Mouse (Mus musculus): ENCODE data around the gene Lhpp. TPM values are rescaled to one million over a fixed set of nuclear protein-coding genes. Genes with fewer than 3 reads are reported as not detected.

The Lhpp gene
- polyA plus RNA-seq, 1 experiment = 26.7 TPM

DNA sequence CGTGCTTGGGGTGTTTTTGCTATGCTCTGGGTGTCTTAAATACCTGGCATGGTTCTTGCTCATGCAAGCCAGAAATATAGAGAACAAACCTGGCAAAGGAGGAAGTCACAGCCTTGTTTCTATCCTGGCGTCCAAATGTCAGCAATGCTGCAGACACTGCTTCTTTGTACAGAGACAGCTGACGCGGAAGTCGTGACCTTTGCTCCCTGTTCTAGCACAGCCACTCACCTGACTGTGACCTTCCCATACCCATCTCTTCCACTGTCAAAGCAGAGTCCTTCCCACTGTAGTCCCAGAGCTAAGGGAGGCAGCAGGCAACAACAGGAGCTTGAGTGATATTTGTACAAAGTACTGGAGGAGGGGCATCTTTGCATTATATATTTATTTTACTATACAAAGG is 20.8 kb upstream of the Lhpp start:
- Histone ChIP-seq H3K4me3 (replicated peaks; ENCODE audit: insufficient read depth, low read depth, low read length) (no peak overlapping the region), H3K27me3 (ENCODE audit: control insufficient read depth, insufficient read depth, low read length) (no peaks in the 10 kb centered on the region), H3K4me1 (ENCODE audit: control insufficient read depth, insufficient read depth, low read length) (peaks cover 2% of the 10 kb centered on the region; the same call in 1 of the 2 replicates), H3K27ac (ENCODE audit: insufficient read depth, low read length) (no peak overlapping the region)
- TF ChIP-seq POLR2A (IDR thresholded peaks at IDR 0.05; ENCODE audit: borderline replicate concordance, insufficient read depth, low read length) (no peak), CTCF (IDR thresholded peaks at IDR 0.05; ENCODE audit: borderline replicate concordance, insufficient read depth, low read depth, low read length) (no peak)
- WGBS = 46% methylated on average over 5 of the region's 5 CpGs
- no peak for DNase-seq

DNA sequence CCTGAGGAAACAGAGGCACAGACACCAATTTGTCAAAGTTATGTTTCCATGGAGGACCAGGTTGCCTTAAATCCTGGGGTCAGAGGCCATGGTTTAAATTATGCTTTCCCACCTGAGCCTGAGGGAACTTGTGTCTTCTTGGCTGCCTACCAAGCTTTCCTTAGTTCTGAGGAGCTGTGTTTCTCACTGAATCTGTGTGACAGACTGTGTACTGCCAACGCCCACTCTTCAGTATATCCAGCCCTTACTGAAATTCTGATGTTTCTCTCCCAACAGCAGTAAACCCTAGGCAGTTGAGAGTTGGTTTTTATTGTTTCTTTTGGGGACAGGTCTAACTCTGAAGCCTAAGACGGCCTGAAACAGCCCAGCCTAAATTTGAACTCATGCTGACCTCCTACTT is 16.7 kb upstream of the Lhpp start:
- Histone ChIP-seq H3K27me3 (ENCODE audit: control insufficient read depth, insufficient read depth, low read length) (peaks cover 2% of the 10 kb centered on the region; the same call in 1 of the 2 replicates), H3K4me1 (ENCODE audit: control insufficient read depth, insufficient read depth, low read length) (peaks cover 2% of the 10 kb centered on the region; the same call in 1 of the 2 replicates), H3K27ac (ENCODE audit: insufficient read depth, low read length) (no peak overlapping the region), H3K4me3 (replicated peaks; ENCODE audit: insufficient read depth, low read depth, low read length) (no peak overlapping the region)
- TF ChIP-seq POLR2A (IDR thresholded peaks at IDR 0.05; ENCODE audit: borderline replicate concordance, insufficient read depth, low read length) (no peak), CTCF (IDR thresholded peaks at IDR 0.05; ENCODE audit: borderline replicate concordance, insufficient read depth, low read depth, low read length) (no peak)
- DNase-seq = no peak
- 83% methylated on average over 2 of the region's 2 CpGs for WGBS

DNA sequence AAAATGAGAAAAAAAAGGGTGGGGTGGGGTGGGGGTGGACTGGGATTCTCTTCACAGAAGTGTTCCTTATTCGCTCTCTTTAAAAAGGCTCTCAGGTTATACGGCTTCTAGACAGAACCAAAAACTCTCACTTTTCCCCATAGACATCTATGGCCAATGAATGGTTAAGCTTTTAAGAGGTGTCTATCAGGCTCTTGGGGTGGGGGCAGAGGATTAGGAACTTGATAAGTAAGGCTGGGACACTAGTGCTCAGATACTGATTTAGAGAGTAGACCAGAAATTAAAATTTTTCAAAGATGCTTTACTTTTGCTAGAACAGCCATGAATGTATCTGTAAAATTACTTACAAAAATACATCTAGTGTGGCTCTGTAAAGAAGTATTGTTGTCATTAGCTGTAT is 16.1 kb upstream of the Lhpp start:
- no peak overlapping the region for H3K4me3 ChIP-seq (replicated peaks; ENCODE audit: insufficient read depth, low read depth, low read length)
- TF ChIP-seq POLR2A (IDR thresholded peaks at IDR 0.05; ENCODE audit: borderline replicate concordance, insufficient read depth, low read length) (no peak), CTCF (IDR thresholded peaks at IDR 0.05; ENCODE audit: borderline replicate concordance, insufficient read depth, low read depth, low read length) (no peak)
- no peak overlapping the region for H3K27ac ChIP-seq (ENCODE audit: insufficient read depth, low read length)
- H3K27me3 ChIP-seq (ENCODE audit: control insufficient read depth, insufficient read depth, low read length) = peaks cover 5% of the 10 kb centered on the region; the same call in 1 of the 2 replicates
- no peak for DNase-seq
- 96% methylated on average over 2 of the region's 2 CpGs for WGBS
- peaks cover 5% of the 10 kb centered on the region; the same call in 1 of the 2 replicates for H3K4me1 ChIP-seq (ENCODE audit: control insufficient read depth, insufficient read depth, low read length)

DNA sequence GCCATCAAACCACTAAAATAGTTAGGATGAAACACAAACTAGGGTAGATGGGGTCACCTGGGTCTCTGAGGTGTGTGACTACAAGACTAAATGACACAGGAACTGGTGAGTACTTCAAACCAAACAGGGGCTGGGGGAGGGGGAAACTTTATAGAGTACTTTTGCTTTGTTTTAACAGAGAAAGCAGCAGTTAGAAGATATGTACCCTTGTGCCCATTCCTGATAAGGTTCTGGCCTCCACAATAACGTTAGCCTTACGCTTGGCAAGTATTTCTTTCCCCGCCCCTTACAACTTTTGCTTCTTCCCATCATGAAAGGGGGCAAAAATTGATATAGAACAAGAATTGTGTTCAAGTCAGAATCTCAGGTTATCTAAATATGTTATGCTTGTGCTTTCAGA is 14.7 kb upstream of the Lhpp start:
- Histone ChIP-seq H3K27ac (ENCODE audit: insufficient read depth, low read length) (no peak overlapping the region), H3K4me3 (replicated peaks; ENCODE audit: insufficient read depth, low read depth, low read length) (no peak overlapping the region), H3K27me3 (ENCODE audit: control insufficient read depth, insufficient read depth, low read length) (peaks cover 9% of the 10 kb centered on the region; the same call in 1 of the 2 replicates), H3K4me1 (ENCODE audit: control insufficient read depth, insufficient read depth, low read length) (0 out of 2 replicates have a peak, but pooled peaks cover 7% of the 10 kb centered on the region)
- DNase-seq = no peak
- TF ChIP-seq CTCF (IDR thresholded peaks at IDR 0.05; ENCODE audit: borderline replicate concordance, insufficient read depth, low read depth, low read length) (no peak), POLR2A (IDR thresholded peaks at IDR 0.05; ENCODE audit: borderline replicate concordance, insufficient read depth, low read length) (no peak)
- 91% methylated on average over 3 of the region's 3 CpGs for WGBS

DNA sequence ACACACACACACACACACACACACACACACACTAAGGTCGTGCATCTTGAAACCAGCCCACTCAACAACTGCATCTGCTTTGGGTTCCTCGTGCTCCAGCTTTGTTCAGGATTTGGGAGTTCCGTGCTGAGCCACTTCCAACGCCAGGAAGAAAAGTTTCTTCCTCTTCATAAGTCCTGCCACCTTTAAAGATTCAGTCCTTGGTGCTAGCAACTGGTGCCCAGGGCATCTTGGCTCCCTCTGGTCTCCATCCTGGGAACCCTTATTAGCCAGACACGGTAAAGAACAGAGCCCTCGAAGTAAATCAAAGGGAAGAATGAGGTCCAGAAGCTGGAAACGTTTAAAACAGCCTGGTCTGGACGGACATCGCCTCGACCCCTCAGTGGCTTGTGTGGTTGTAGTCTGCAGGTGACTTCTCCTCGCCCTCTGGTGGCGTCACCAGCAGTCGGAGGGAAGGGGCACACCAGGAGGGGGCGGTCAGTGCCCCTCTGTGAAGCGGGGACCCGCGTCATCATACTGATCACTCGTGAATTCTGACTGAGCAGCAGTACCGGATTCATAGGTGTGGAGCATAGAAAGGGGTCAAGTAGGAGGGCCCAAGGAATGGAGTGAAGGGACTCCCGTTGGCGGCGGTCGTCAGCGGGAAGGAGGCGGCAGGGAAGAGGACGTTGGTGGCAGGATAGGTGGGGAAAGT is 13.7 kb upstream of the Lhpp start:
- WGBS = 13% methylated on average over 26 of the region's 26 CpGs
- Histone ChIP-seq H3K27me3 (ENCODE audit: control insufficient read depth, insufficient read depth, low read length) (peaks cover 9% of the 10 kb centered on the region; the same call in 1 of the 2 replicates), H3K27ac (ENCODE audit: insufficient read depth, low read length) (no peak overlapping the region), H3K4me1 (ENCODE audit: control insufficient read depth, insufficient read depth, low read length) (0 out of 2 replicates have a peak, but pooled peaks cover 7% of the 10 kb centered on the region), H3K4me3 (replicated peaks; ENCODE audit: insufficient read depth, low read depth, low read length) (no peak overlapping the region)
- no peak for DNase-seq
- TF ChIP-seq POLR2A (IDR thresholded peaks at IDR 0.05; ENCODE audit: borderline replicate concordance, insufficient read depth, low read length) = no peak
- no peak for TF ChIP-seq CTCF (IDR thresholded peaks at IDR 0.05; ENCODE audit: borderline replicate concordance, insufficient read depth, low read depth, low read length)

DNA sequence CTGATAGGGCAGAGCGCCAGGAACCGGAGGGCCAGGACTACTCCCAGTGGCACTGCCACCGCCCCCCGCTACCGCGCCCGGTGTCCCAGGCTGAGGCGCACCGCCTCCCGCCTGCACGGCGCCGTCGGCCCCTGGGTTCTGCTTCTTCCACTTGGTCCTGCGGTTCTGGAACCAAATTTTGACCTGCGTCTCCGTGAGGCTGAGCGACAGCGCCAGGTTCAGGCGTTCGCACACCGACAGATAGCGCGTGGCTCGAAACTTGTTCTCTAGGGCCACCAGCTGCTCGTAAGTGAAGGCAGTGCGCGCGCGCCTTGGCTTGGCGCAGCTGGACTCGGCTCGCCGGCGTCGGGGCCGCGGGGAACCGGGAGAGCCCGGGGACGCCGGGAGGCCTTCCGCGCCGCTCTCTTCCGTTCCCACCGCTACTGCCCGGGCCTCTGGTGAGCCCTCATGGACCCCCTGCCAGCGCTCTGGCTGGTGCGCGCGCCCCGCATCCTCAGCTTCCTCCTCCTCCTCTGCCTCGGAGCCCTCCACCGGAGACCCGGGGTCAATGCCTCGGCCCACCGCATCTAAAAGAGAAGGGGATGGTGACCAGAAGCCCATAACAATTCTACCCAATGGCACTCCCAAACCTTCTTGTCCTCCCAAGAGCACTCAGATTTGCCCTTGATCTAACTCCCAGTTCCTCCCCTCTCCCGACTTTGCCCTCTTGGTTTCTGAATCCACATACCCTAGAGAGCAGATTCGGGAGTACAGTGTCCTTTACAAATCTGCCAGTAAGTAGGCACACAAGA is 13.0 kb upstream of the Lhpp start:
- 1% methylated on average over 60 of the region's 60 CpGs for WGBS

DNA sequence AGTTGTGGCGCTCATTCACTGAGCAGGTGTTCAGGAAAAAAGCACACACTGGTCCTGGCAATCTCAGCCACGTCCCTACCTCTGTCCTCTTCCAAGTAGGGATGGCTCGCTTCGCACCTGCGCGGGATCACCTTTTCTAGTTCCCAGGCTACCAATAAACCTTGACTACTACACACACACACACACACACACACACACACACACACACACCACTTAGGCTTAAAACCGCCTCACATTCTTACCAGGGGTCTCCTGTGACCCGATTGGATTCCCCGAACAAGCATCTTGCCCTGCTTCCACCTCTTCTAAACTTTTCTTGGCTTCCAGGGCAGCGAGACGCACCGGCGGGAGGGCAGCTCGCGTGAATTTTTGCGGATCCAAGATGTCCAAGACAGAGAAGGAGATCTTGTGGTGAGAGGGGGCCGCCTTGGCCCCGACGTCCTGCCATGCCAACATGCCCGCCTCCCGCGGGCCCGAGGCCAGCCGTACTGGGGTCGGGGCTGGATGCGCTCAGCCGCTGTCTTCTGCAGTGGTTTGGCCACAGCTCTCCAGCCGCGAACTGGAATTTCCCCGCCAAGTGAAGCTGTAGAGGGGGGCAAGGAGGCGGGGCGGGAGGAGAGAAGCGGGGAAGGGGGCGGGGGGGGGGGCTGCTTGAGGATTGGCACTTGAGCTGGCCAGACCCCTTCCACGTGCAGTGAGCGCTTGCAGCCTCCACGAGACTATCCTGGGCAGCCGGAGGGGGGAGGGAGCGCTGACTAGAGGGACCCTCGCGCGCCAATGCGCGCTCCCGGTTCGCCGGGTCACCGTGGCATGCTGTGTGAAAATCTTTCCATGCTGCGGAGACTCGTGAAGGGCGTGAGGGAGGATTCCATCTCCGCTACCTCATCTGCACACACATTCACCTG is 11.1 kb upstream of the Lhpp start, which contains the start of gene Nkx1-2:
Gene Nkx1-2 (minus strand): TSS at position 567 of the 905 bp plus-strand sequence.
- 2% methylated on average over 47 of the region's 52 CpGs for WGBS
- Histone ChIP-seq H3K27me3 (ENCODE audit: control insufficient read depth, insufficient read depth, low read length) (peaks cover 9% of the 10 kb centered on the region; the same call in 1 of the 2 replicates), H3K27ac (ENCODE audit: insufficient read depth, low read length) (no peak within 1 kb of the TSS), H3K4me1 (ENCODE audit: control insufficient read depth, insufficient read depth, low read length) (0 out of 2 replicates have a peak, but pooled peaks cover 7% of the 10 kb centered on the region), H3K4me3 (replicated peaks; ENCODE audit: insufficient read depth, low read depth, low read length) (peak within 1 kb of the TSS; percentile 22)
- no peak for DNase-seq
- TF ChIP-seq CTCF (IDR thresholded peaks at IDR 0.05; ENCODE audit: borderline replicate concordance, insufficient read depth, low read depth, low read length) (no peak), POLR2A (IDR thresholded peaks at IDR 0.05; ENCODE audit: borderline replicate concordance, insufficient read depth, low read length) (no peak)

More for the DNA sequence above, 13.0 kb upstream of the Lhpp start:
- TF ChIP-seq POLR2A (IDR thresholded peaks at IDR 0.05; ENCODE audit: borderline replicate concordance, insufficient read depth, low read length) = no peak
- TF ChIP-seq CTCF (IDR thresholded peaks at IDR 0.05; ENCODE audit: borderline replicate concordance, insufficient read depth, low read depth, low read length) = no peak
- no peak for DNase-seq
- Histone ChIP-seq H3K4me1 (ENCODE audit: control insufficient read depth, insufficient read depth, low read length) (0 out of 2 replicates have a peak, but pooled peaks cover 7% of the 10 kb centered on the region), H3K27me3 (ENCODE audit: control insufficient read depth, insufficient read depth, low read length) (peaks cover 9% of the 10 kb centered on the region; the same call in 1 of the 2 replicates), H3K4me3 (replicated peaks; ENCODE audit: insufficient read depth, low read depth, low read length) (no peak overlapping the region), H3K27ac (ENCODE audit: insufficient read depth, low read length) (no peak overlapping the region)
